ENCODE assay signal across 9 mouse cellular contexts in the genomic region with DNA sequence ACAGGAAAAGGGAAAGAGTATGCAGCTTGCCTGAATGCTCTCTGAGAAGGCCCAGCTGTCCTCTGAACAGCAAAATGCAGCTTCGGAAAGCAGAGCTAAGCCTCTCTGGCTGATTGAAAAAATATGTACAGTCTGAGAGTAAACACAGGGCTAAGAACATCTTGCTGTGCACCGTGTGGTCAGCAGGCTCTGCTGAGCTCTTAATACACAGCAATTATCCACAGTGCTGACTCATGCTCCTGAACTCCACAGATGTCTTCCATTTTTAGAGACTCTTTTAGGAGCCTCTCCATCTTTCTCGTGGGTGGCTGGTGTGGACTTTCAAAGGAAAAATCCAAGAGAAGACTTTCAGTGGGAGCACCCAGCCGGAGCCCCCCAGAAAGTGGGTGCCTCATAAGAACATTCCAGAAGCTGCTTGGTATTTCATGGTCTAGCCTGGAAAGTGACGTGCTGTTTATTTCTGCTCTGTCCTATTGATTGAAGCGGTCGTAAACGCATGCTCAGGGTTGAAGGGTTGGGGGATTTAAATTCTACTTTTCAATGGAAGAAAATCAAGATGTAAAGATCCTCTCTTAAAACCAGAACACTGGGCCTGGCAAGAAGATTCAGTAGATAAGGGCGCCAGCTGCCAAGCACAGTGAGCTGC.
DNase-seq lines count a peak whose midpoint lies in the region; ATAC-seq lines count a peak whose summit lies in the region.
"Had no signal": no experiment of that assay in that cellular context is flagged by ENCODE, and none has a peak within 500 bp of the region (broad histone marks: within the 10 kb centered on the region; RNA-seq: fewer than 3 reads in every experiment).

No protein-coding gene starts in this region.

- no peak overlapping the region; the same call in 1 of the 2 replicates for H3K27ac ChIP-seq in hindbrain, embryonic 16.5 days (ENCODE audit: low read depth, low read length)
- H3K27ac ChIP-seq in hindbrain, embryonic 13.5 days: no peak overlapping the region

- peak; percentile 52 for DNase-seq in Muller cell, postnatal 12 days (ENCODE audit: inconsistent ontology term)
- peak; percentile 12 to 44 for DNase-seq in frontal cortex, adult 2 months (ENCODE audit: extremely low spot score in 1 of 2, low spot score in 1 of 2)
- DNase-seq in lung, postnatal 25 days (ENCODE audit: low spot score): peak; percentile 18
- no peak for DNase-seq in retina, postnatal 1 day
- no peak for DNase-seq in cerebellum, postnatal 36 days
- no peak for DNase-seq in gastrocnemius, postnatal 4 days (ENCODE audit: low spot score in 2 of 2)
- DNase-seq: cerebellum, adult 18-20 months had no signal

- no peaks in the 10 kb centered on the region for H3K4me1 ChIP-seq in hindbrain, embryonic 16.5 days (ENCODE audit: control insufficient read depth, insufficient read depth, low read depth, low read length)
- peaks cover 13% of the 10 kb centered on the region for H3K4me1 ChIP-seq in hindbrain, embryonic 13.5 days (replicated peaks)

- H3K9me3 ChIP-seq in hindbrain, embryonic 16.5 days (ENCODE audit: control insufficient read depth, low read length): no peaks in the 10 kb centered on the region
- no peaks in the 10 kb centered on the region for H3K9me3 ChIP-seq in hindbrain, embryonic 13.5 days

- no peak overlapping the region for H3K9ac ChIP-seq in hindbrain, embryonic 16.5 days (ENCODE audit: low read depth, low read length)
- H3K9ac ChIP-seq in hindbrain, embryonic 13.5 days: no peak overlapping the region

- H3K4me3 ChIP-seq in hindbrain, embryonic 16.5 days (ENCODE audit: low read length): no peak overlapping the region
- no peak overlapping the region for H3K4me3 ChIP-seq in hindbrain, embryonic 13.5 days

- no peaks in the 10 kb centered on the region for H3K27me3 ChIP-seq in hindbrain, embryonic 16.5 days (replicated peaks; ENCODE audit: control insufficient read depth, insufficient read depth, low read length)
- no peaks in the 10 kb centered on the region for H3K27me3 ChIP-seq in hindbrain, embryonic 13.5 days

- no peaks in the 10 kb centered on the region for H3K36me3 ChIP-seq in hindbrain, embryonic 16.5 days (ENCODE audit: control insufficient read depth, insufficient read depth, low read length)
- H3K36me3 ChIP-seq in hindbrain, embryonic 13.5 days: no peaks in the 10 kb centered on the region

- 85% methylated on average over 9 of the region's 9 CpGs for WGBS in hindbrain, embryonic 16.5 days
- 81% methylated on average over 9 of the region's 9 CpGs for WGBS in hindbrain, embryonic 13.5 days

- ATAC-seq in hindbrain, embryonic 16.5 days: peak; percentile 67
- ATAC-seq in hindbrain, embryonic 13.5 days (ENCODE audit: low FRiP score): no peak

- no peak overlapping the region for H3K4me2 ChIP-seq in hindbrain, embryonic 16.5 days (ENCODE audit: low read length)
- H3K4me2 ChIP-seq in hindbrain, embryonic 13.5 days: no peak overlapping the region

Comparison
In these comparisons a context has a peak if more than half of its experiments do, and no peak if none do; other contexts are left out.
1. DNase-seq: peak in Muller cell, postnatal 12 days (single experiment), frontal cortex, adult 2 months (2 of 2) and lung, postnatal 25 days (single experiment); none in retina, postnatal 1 day (single experiment), cerebellum, postnatal 36 days (0 of 2) and gastrocnemius, postnatal 4 days (0 of 2).